Mouse (Mus musculus) bone marrow macrophage, adult 2 months (primary cell): ENCODE results near the gene Col4a3.

Experiments
- CTCF ChIP-seq: IDR thresholded peaks from 2 replicates; pipeline ENCODE4 v1.5.1; 2012; ENCODE audit warnings: low read depth, mild to moderate bottlenecking, low read length, moderate library complexity
- POLR2A ChIP-seq: IDR thresholded peaks from 2 replicates; pipeline ENCODE4 v1.6.1; 2012; ENCODE audit warnings: mild to moderate bottlenecking, low read depth, low read length, borderline replicate concordance

DNA sequence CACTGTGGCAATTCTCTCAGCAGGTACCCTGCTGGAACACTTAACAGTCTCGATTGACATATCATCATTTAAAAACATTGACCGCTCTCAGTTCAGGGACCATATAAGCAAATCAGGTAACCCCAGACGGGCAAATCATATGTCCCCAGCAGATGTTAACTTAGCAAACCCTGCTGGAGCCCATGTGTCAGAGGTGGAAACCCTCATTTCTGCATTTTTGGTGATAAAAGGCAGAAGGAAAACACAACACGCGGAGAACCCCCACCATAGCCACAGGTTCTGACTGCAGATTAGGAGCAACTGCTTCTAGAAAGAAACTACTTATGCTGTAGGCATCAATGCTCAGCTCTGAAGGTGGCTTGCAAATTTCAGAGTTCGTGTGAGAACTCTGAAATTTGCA is 38.2 kb downstream of the Col4a3 start:
- TF ChIP-seq CTCF (no peak), POLR2A (no peak)
